Mouse (Mus musculus): ENCODE measurements at regions not wholly inside any gene's neighbourhood (a gene's known extent, or its start where the extent isn't known, plus 50 kb on each side); places are given as distances from the start of the nearest gene placed in this dataset.

- TF ChIP-seq CTCF (IDR thresholded peaks at IDR 0.05; ENCODE audit: low read depth, low read length) (no peak), POLR2A (IDR thresholded peaks at IDR 0.05; ENCODE audit: extremely low read depth, insufficient read depth, low read length) (no peak)
Observed at GRCm38 (mm10) chr2:94587255-94587654, 149.3 kb upstream of the Api5 start.
